Mouse (Mus musculus): ENCODE measurements at regions not wholly inside any gene's neighbourhood (a gene's known extent, or its start where the extent isn't known, plus 50 kb on each side); places are given as distances from the start of the nearest gene placed in this dataset.

DNA sequence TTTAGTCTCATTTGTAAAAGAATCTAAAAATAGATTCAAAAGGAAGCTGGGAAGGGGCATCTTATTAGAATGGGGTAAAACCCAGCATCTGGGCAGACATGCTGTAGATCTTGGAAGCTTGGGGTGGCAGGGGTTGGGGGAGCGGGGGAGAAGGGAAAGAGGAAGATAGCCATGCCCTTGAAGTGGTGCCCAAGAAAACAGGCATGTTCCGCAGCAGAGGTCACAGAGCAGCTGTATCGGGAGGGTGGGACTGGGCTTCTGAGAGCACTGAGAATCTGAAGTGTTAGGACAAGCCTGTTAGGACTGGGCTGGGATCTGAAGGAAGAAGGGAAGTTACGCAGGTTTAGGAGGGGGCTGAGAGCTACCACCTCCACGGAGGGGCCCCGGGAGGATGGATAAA lies 84.4 kb upstream of the Ankrd50 start:
- H3K27ac ChIP-seq, result peak overlapping the region; percentile 58
- ATAC-seq (ENCODE audit: low FRiP score), result no peak
- peaks cover 28% of the 10 kb centered on the region for H3K4me1 ChIP-seq (replicated peaks)
- no peaks in the 10 kb centered on the region for H3K9me3 ChIP-seq
- 39% methylated on average over 6 of the region's 6 CpGs for WGBS
- no peak overlapping the region for H3K9ac ChIP-seq
- no peaks in the 10 kb centered on the region for H3K27me3 ChIP-seq
- H3K4me3 ChIP-seq, result no peak overlapping the region
- H3K4me2 ChIP-seq, result no peak overlapping the region
- H3K36me3 ChIP-seq, result no peaks in the 10 kb centered on the region

- ATAC-seq (ENCODE audit: low FRiP score), result peak; percentile 87
- 6% methylated on average over 2 of the region's 2 CpGs for WGBS
- Histone ChIP-seq H3K27ac (peak overlapping the region; percentile 58), H3K36me3 (no peaks in the 10 kb centered on the region), H3K27me3 (no peaks in the 10 kb centered on the region), H3K4me1 (replicated peaks) (peaks cover 31% of the 10 kb centered on the region), H3K4me2 (no peak overlapping the region), H3K9ac (no peak overlapping the region), H3K4me3 (no peak overlapping the region), H3K9me3 (no peaks in the 10 kb centered on the region)
These were observed 83.9 kb upstream of the Ankrd50 start for GRCm38 (mm10) chr3:38568596-38568975.

DNA sequence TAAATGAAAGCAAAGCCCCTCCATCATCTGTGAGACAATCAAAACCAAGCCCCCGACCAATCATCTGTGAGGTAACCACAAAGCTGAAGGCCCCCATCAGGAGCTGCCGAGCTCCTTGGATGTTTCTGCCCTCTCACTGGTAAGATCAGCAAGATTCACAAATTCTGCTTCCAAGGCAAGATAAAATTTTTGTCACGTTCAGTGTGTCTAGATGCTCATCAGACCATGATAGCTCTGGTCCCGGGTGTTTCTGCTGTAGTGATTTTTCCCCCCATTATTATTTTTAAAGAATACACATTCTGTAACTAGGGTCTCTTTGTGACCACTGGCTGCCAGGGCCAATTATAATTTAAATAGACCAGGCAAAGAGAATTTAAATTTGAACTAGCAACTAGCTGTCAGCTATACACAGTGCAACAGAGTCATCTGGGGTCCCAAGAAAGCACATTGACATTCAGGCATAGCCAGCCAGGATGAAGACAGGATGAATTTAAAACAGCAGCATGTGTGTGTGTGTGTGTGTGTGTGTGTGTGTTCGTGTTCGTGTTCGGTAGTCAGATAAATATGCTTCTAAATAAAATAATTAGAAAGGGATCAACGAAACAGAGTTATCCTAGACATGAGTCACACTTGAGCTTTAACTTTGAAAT lies 83.4 kb upstream of the Ankrd50 start:
- Histone ChIP-seq H3K27ac (peak overlapping the region; percentile 71), H3K4me3 (no peak overlapping the region), H3K4me2 (no peak overlapping the region), H3K27me3 (no peaks in the 10 kb centered on the region), H3K9ac (no peak overlapping the region), H3K36me3 (no peaks in the 10 kb centered on the region), H3K4me1 (replicated peaks) (peaks cover 32% of the 10 kb centered on the region), H3K9me3 (no peaks in the 10 kb centered on the region)
- WGBS, result 21% methylated on average over 8 of the region's 8 CpGs
- peak; percentile 82 for ATAC-seq (ENCODE audit: low FRiP score)

- Histone ChIP-seq H3K9ac (no peak overlapping the region), H3K9me3 (no peaks in the 10 kb centered on the region), H3K36me3 (no peaks in the 10 kb centered on the region), H3K4me1 (replicated peaks) (peaks cover 32% of the 10 kb centered on the region), H3K27me3 (no peaks in the 10 kb centered on the region), H3K4me3 (no peak overlapping the region), H3K27ac (no peak overlapping the region), H3K4me2 (no peak overlapping the region)
- WGBS, result 91% methylated on average over 2 of the region's 2 CpGs
- ATAC-seq (ENCODE audit: low FRiP score), result no peak
These were observed 81.9 kb upstream of the Ankrd50 start for GRCm38 (mm10) chr3:38566576-38566975.

- no peak overlapping the region for H3K4me3 ChIP-seq
- 22% methylated on average over 2 of the region's 2 CpGs for WGBS
- no peak for ATAC-seq (ENCODE audit: low FRiP score)
These were observed 80.2 kb upstream of the Ankrd50 start for GRCm38 (mm10) chr3:38564844-38565243.

DNA sequence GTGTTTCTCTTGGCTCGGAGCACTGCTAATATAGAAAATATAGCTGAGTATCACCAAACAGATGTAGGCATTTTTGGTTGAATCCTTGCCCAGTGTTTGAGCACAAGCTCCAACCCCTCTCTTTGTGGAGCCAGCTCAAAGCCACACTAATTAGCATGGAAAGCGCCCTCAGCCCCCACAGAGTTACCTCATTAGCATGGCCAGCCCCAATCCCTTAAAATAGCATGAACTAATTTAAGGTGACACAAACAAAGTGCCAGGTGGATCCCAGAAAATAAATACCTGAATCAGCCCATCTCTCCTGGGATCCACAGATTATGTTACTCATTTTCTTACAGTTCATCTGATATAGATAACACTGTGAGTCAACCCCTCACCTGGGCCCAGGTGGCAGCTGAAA lies 79.7 kb upstream of the Ankrd50 start:
- Histone ChIP-seq H3K4me2 (no peak overlapping the region), H3K4me1 (replicated peaks) (peaks cover 29% of the 10 kb centered on the region), H3K36me3 (no peaks in the 10 kb centered on the region), H3K27ac (0 out of 2 replicates have a peak overlapping the region, but pooled peaks have one; percentile 18), H3K9ac (no peak overlapping the region), H3K9me3 (no peaks in the 10 kb centered on the region), H3K4me3 (no peak overlapping the region), H3K27me3 (no peaks in the 10 kb centered on the region)
- WGBS, result 24% methylated on average over 2 of the region's 2 CpGs
- ATAC-seq (ENCODE audit: low FRiP score), result no peak

More at GRCm38 (mm10) chr3:38564844-38565243, 80.2 kb upstream of the Ankrd50 start:
- Histone ChIP-seq H3K27me3 (no peaks in the 10 kb centered on the region), H3K4me1 (replicated peaks) (peaks cover 32% of the 10 kb centered on the region), H3K9ac (no peak overlapping the region), H3K36me3 (no peaks in the 10 kb centered on the region), H3K4me2 (no peak overlapping the region), H3K9me3 (no peaks in the 10 kb centered on the region), H3K27ac (0 out of 2 replicates have a peak overlapping the region, but pooled peaks have one; percentile 18)

DNA sequence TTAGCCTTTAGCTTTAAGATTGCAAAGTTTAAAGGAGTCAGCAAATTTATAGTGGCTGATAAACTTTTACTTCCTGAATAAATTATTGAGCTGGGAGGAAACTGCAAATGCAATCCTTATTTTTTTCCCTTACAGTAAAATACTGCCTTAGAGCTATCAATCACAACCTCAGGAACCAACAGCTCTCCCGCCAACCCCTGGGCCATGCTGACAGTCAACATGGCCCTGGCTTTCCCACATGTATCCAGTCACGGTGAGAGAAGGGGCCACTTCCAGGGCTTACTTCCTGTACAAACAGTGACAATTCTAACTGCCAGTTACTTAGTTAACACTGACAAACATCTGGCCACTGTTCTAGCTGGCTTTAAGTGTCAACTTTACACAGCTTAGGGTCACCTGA lies 76.5 kb upstream of the Ankrd50 start:
- Histone ChIP-seq H3K36me3 (no peaks in the 10 kb centered on the region), H3K4me3 (no peak overlapping the region), H3K4me1 (replicated peaks) (peaks cover 14% of the 10 kb centered on the region), H3K4me2 (no peak overlapping the region), H3K9ac (no peak overlapping the region), H3K9me3 (no peaks in the 10 kb centered on the region), H3K27me3 (no peaks in the 10 kb centered on the region), H3K27ac (no peak overlapping the region)
- no peak for ATAC-seq (ENCODE audit: low FRiP score)
- WGBS, result 86% methylated on average over 2 of the region's 2 CpGs

GRCm38 (mm10) chr3:38555939-38556338 lies 71.3 kb upstream of the Ankrd50 start:
- Histone ChIP-seq H3K27me3 (no peaks in the 10 kb centered on the region), H3K9ac (no peak overlapping the region), H3K4me1 (replicated peaks) (peaks cover 13% of the 10 kb centered on the region), H3K4me3 (no peak overlapping the region), H3K27ac (no peak overlapping the region), H3K4me2 (no peak overlapping the region), H3K9me3 (no peaks in the 10 kb centered on the region), H3K36me3 (no peaks in the 10 kb centered on the region)
- WGBS, result 96% methylated on average over 5 of the region's 5 CpGs
- ATAC-seq (ENCODE audit: low FRiP score), result no peak

- H3K4me2 ChIP-seq, result no peak overlapping the region
- no peaks in the 10 kb centered on the region for H3K36me3 ChIP-seq
- H3K27ac ChIP-seq, result peak overlapping the region; percentile 59
- peak; percentile 82 for ATAC-seq (ENCODE audit: low FRiP score)
- no peaks in the 10 kb centered on the region for H3K9me3 ChIP-seq
- no peaks in the 10 kb centered on the region for H3K27me3 ChIP-seq
- 18% methylated on average over 4 of the region's 4 CpGs for WGBS
- H3K9ac ChIP-seq, result no peak overlapping the region
- H3K4me1 ChIP-seq (replicated peaks), result peaks cover 13% of the 10 kb centered on the region
- H3K4me3 ChIP-seq, result no peak overlapping the region
These were observed 68.9 kb upstream of the Ankrd50 start for GRCm38 (mm10) chr3:38553470-38554043.

- Histone ChIP-seq H3K27ac (no peak overlapping the region), H3K36me3 (no peaks in the 10 kb centered on the region), H3K9me3 (no peaks in the 10 kb centered on the region), H3K27me3 (no peaks in the 10 kb centered on the region), H3K4me2 (no peak overlapping the region), H3K4me3 (no peak overlapping the region), H3K4me1 (replicated peaks) (no peaks in the 10 kb centered on the region), H3K9ac (no peak overlapping the region)
- ATAC-seq (ENCODE audit: low FRiP score), result no peak
- WGBS, result 70% methylated on average over 3 of the region's 3 CpGs
These were observed 62.4 kb upstream of the Ankrd50 start for GRCm38 (mm10) chr3:38547032-38547431.

DNA sequence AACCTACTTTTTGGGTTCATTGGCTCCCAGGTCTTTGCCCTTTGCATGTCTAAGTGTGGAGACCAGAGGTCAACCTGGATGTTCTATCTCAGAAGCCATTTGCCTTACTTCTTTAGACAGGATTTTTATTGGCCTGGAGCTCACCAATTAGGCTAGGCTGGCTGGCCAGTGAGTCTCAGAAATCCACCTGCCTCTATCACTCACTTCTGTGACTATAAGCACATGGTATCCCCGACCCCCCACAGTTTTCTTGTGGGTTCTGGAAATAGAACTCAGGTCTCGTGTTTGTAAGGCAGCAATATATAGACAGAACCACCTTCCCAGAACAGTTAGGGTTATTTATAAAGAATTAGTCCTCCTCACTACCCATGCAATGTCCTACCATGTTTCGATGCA lies 60.9 kb upstream of the Ankrd50 start:
- no peaks in the 10 kb centered on the region for H3K36me3 ChIP-seq
- WGBS, result 94% methylated on average over 3 of the region's 3 CpGs
- H3K27me3 ChIP-seq, result no peaks in the 10 kb centered on the region
- no peaks in the 10 kb centered on the region for H3K4me1 ChIP-seq (replicated peaks)
- no peak for ATAC-seq (ENCODE audit: low FRiP score)
- no peak overlapping the region for H3K4me3 ChIP-seq
- H3K9me3 ChIP-seq, result no peaks in the 10 kb centered on the region
- H3K27ac ChIP-seq, result no peak overlapping the region
- H3K9ac ChIP-seq, result no peak overlapping the region
- no peak overlapping the region for H3K4me2 ChIP-seq

GRCm38 (mm10) chr3:38544718-38545500 lies 60.3 kb upstream of the Ankrd50 start:
- no peak overlapping the region for H3K4me2 ChIP-seq
- H3K36me3 ChIP-seq, result no peaks in the 10 kb centered on the region
- H3K27ac ChIP-seq, result no peak overlapping the region
- no peaks in the 10 kb centered on the region for H3K4me1 ChIP-seq (replicated peaks)
- ATAC-seq (ENCODE audit: low FRiP score), result no peak
- H3K27me3 ChIP-seq, result no peaks in the 10 kb centered on the region
- 92% methylated on average over 4 of the region's 4 CpGs for WGBS
- H3K4me3 ChIP-seq, result no peak overlapping the region
- H3K9ac ChIP-seq, result no peak overlapping the region
- no peaks in the 10 kb centered on the region for H3K9me3 ChIP-seq

Data from hindbrain, embryonic 13.5 days (tissue).